Mouse (Mus musculus): ENCODE data around the gene Sar1a.

DNA sequence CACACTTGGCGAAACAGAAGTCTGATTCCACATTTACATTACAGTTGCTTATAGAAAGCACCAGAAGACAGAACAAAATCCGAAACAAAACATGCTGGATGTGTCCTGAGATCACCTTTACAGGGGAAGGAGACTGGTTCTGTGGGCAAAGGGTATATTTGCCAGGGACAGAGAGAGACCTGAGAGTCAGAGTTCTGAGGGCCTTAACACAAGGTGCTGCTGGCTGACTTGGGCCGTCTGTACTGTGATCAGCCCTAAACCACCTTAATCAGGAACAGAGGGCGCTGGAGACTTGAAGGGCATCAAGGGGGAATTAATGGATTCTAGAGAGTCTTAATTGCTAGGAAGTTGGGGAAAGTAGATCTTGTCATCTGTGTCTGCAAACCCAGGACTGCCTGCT, 13.5 kb downstream of the Sar1a start:
- TF ChIP-seq CTCF (IDR thresholded peaks at IDR 0.05; ENCODE audit: borderline replicate concordance, extremely low read depth, insufficient read depth, insufficient read length) (no peak), POLR2A (IDR thresholded peaks at IDR 0.05; ENCODE audit: borderline replicate concordance, extremely low read depth, insufficient read depth, insufficient read length, poor library complexity, severe bottlenecking) (no peak)

All from brain, embryonic 14.5 days (tissue).